Mouse (Mus musculus): ENCODE data around the gene Dmbt1.

DNA sequence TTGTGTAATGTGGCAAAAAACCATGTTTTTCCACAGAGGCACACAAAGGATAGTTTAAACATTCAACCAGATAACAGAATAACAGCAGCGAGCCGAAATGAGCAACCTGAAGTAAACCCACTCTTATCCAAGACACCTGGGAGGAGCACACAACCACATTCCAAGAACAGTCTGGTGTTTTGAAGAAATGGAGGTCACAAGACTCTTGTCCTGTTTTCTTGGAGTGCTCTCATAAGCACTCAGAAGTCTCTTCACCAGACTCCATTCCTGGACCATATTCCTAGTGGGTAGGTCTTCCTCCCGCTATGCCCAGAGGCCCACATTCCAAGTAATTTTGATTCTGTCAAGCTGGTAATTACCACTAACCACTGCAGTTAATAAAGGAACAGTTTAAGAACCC, 118.3 kb downstream of the Dmbt1 start:
- TF ChIP-seq CTCF (IDR thresholded peaks at IDR 0.05; ENCODE audit: control insufficient read depth, insufficient read depth, insufficient read length) (no peak), FOSL1 (IDR thresholded peaks at IDR 0.05; ENCODE audit: insufficient read depth, low read length, poor library complexity, severe bottlenecking) (no peak), MYOD1 (IDR thresholded peaks at IDR 0.05; ENCODE audit: control insufficient read depth, insufficient read length, low read depth) (no peak), MYOG (IDR thresholded peaks at IDR 0.05; ENCODE audit: control insufficient read depth, extremely low read depth, insufficient read length) (no peak), CEBPB (IDR thresholded peaks at IDR 0.05; ENCODE audit: low read depth) (no peak), USF1 (IDR thresholded peaks at IDR 0.05; ENCODE audit: low read depth) (no peak), MAX (IDR thresholded peaks at IDR 0.05) (no peak)

All from C2C12 (cell line).